Mouse (Mus musculus): ENCODE data around the gene Slc25a13.

GRCm38 (mm10) chr6:6133556-6134050 is 83.4 kb downstream of the Slc25a13 start:
- no peak for TF ChIP-seq POLR2A (IDR thresholded peaks at IDR 0.05; ENCODE audit: low read depth, low read length)
- no peak for TF ChIP-seq CTCF (IDR thresholded peaks at IDR 0.05; ENCODE audit: extremely low read depth, insufficient read depth, insufficient read length, insufficient replicate concordance)
